Mouse (Mus musculus): Measurements from ENCODE around the gene Bcl6b.

DNA sequence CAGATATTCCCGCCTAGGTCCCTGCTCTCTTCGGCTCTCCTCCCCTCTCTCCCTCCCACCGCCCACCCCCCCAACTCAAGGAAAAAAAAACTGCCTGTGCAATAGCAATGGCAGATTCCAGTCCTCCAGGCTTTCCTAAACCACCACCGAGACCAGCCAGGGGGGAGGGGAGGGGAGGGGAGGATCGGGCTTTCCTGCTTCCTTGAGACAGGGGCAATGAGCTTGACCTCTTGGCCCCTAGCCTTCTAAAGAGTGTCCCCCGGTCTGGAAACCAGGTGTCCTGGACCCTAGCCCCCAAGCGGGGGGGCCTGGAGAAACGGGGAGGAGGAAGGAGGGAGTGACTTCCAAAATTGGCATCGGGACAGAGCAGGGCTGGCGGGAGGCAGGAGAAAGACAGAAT is 2.9 kb upstream of the Bcl6b start:
- TF ChIP-seq CTCF (IDR thresholded peaks at IDR 0.05; ENCODE audit: low read depth, low read length) (no peak), POLR2AphosphoS5 (IDR thresholded peaks at IDR 0.05; ENCODE audit: insufficient replicate concordance, low read depth, low read length) (no peak), GATA1 (IDR thresholded peaks at IDR 0.05; ENCODE audit: borderline replicate concordance, low read length) (no peak)
